Mouse (Mus musculus) liver, adult 2 months (tissue): ENCODE measurements around the gene Vps37b.

Experiments used
- CTCF ChIP-seq: fragments of 200-500 bp; IDR thresholded peaks from 2 replicates; pipeline ENCODE4 v1.5.1; 2011; ENCODE audit warnings: low read depth, low read length, control low read depth
- POLR2A ChIP-seq: fragments of 200-500 bp; IDR thresholded peaks from 2 replicates; pipeline ENCODE4 v1.6.1; 2011; ENCODE audit warnings: low read length, control low read depth; ENCODE audit not compliant: insufficient read depth; ENCODE audit errors: extremely low read depth

GRCm38 (mm10) chr5:124004356-124005150, 27.5 kb downstream of the Vps37b start:
- no peak for TF ChIP-seq POLR2A
- TF ChIP-seq CTCF, result peak; percentile 25; the same call in 1 of the 2 replicates
